Mouse (Mus musculus) myocyte (in vitro differentiated cells): ENCODE measurements around the gene Prelid3b.

ENCODE experiments used
- CEBPB ChIP-seq: IDR thresholded peaks from 2 replicates; pipeline ENCODE4 v1.6.1; 2011; ENCODE audit warnings: mild to moderate bottlenecking, moderate library complexity; ENCODE audit not compliant: poor library complexity, insufficient read depth, severe bottlenecking
- E2F4 ChIP-seq: IDR thresholded peaks from one replicate; pipeline ENCODE4 v1.6.1; 2011; ENCODE audit warnings: mild to moderate bottlenecking, control low read depth, moderate library complexity; ENCODE audit not compliant: insufficient read depth
- MAX ChIP-seq: IDR thresholded peaks from one replicate; pipeline ENCODE4 v1.6.1; 2011; ENCODE audit warnings: low read depth, mild to moderate bottlenecking, control low read depth
- MYOD1 ChIP-seq, 3 experiments: IDR thresholded peaks; one replicate each; pipeline ENCODE4 v1.6.1; 2011; ENCODE audit warnings: control low read depth in 2 of 3, low read depth in 2 of 3, mild to moderate bottlenecking in 2 of 3, moderate library complexity in 1 of 3; ENCODE audit not compliant: insufficient read length in 2 of 3, control insufficient read depth in 1 of 3
- MYOG ChIP-seq, 3 experiments: IDR thresholded peaks; one replicate each; pipeline ENCODE4 v1.6.1; 2011; ENCODE audit warnings: control low read depth in 2 of 3, low read depth in 2 of 3, mild to moderate bottlenecking in 2 of 3; ENCODE audit not compliant: insufficient read length in 2 of 3, control insufficient read depth in 1 of 3, insufficient read depth in 1 of 3
- POLR2A ChIP-seq: IDR thresholded peaks from one replicate; pipeline ENCODE4 v1.6.1; 2011; ENCODE audit warnings: low read depth, mild to moderate bottlenecking, control low read depth, moderate library complexity; ENCODE audit not compliant: insufficient read length
- POLR2AphosphoS2 ChIP-seq: IDR thresholded peaks from one replicate; pipeline ENCODE4 v1.6.1; 2011; ENCODE audit warnings: low read depth, control low read depth; ENCODE audit not compliant: insufficient read length
- SRF ChIP-seq: IDR thresholded peaks from one replicate; pipeline ENCODE4 v1.6.1; 2011; ENCODE audit warnings: low read depth; ENCODE audit not compliant: control insufficient read depth, insufficient read length
- TCF12 ChIP-seq: IDR thresholded peaks from one replicate; pipeline ENCODE4 v1.6.1; 2011; ENCODE audit warnings: mild to moderate bottlenecking, control low read depth; ENCODE audit not compliant: poor library complexity, insufficient read depth, severe bottlenecking
- TCF3 ChIP-seq: IDR thresholded peaks from one replicate; pipeline ENCODE4 v1.6.1; 2011; ENCODE audit warnings: low read depth, control low read depth; ENCODE audit not compliant: insufficient read length
- USF1 ChIP-seq: IDR thresholded peaks from one replicate; pipeline ENCODE4 v1.6.1; 2011; ENCODE audit warnings: low read depth, mild to moderate bottlenecking, control low read depth, moderate library complexity

- no peak for TF ChIP-seq MYOD1 (IDR thresholded peaks at IDR 0.05; ENCODE audit: control insufficient read depth in 1 of 3, insufficient read length in 2 of 3, low read depth in 2 of 3)
- no peak for TF ChIP-seq POLR2AphosphoS2
- TF ChIP-seq USF1: no peak
- TF ChIP-seq POLR2A: no peak
- no peak for TF ChIP-seq E2F4
- TF ChIP-seq MYOG (IDR thresholded peaks at IDR 0.05; ENCODE audit: control insufficient read depth in 1 of 3, insufficient read depth in 1 of 3, insufficient read length in 2 of 3, low read depth in 2 of 3): no peak
- no peak for TF ChIP-seq MAX
- no peak for TF ChIP-seq TCF3
- TF ChIP-seq CEBPB: no peak
- TF ChIP-seq SRF: no peak
- TF ChIP-seq TCF12: no peak
Measured at GRCm38 (mm10) chr2:174463370-174463769, 9.5 kb downstream of the Prelid3b start.
